Mouse (Mus musculus): ENCODE results near the gene Foxb2.

DNA sequence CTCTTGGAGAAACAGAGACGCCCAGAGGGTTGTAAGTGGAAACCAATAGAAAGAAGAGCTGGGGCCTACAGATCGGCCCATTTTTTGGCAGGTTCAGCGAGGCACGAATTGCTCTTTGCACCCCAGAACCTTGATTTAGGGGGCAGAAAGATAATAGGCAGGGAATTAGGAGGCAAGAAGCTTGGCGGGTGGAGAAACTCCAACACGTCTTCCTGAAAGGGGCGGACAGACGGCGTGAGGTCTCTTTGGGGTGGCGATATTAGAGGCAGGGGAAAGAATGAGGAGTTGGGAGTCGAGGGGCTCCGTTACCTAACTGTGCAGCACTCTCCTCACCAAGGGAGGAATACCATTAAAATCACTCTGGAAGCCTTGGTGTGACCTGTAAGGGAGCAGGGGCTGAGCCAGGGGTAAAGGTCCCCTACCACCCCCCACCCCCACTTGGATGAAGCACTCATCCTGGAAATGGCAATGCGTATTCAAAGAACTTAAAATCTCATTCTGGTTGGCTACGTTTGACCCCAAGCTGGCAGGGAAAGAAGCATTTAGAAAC, 1.5 kb upstream of the Foxb2 start:
- TF ChIP-seq CHD2 (IDR thresholded peaks at IDR 0.05; ENCODE audit: low read depth, low read length) = no peak
- no peak for TF ChIP-seq HCFC1 (IDR thresholded peaks at IDR 0.05; ENCODE audit: borderline replicate concordance, insufficient read depth, low read length)
- no peak for TF ChIP-seq ZC3H11A (IDR thresholded peaks at IDR 0.05; ENCODE audit: borderline replicate concordance, low read depth, low read length)
